In the genomic region with DNA sequence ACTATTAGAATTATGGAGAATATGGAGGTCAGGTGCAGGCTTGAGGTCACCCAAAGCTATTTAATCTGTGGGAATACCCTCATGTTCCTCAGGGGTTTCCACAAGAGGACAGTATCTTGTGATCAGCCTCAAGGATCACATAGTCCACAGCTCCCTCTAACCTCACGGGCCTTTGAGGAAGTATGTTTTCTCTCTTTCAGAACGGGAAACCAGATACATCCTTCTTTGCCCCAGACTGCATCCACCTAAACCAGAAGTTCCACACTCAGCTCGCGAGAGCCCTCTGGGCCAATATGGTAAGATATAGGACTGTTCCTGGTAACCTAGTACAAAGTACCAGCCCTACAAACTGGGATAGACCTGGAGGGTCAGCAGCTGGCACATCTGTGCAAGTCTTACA, we compare ENCODE assay signal across 26 mouse cellular contexts.
DNase-seq lines count a peak whose midpoint lies in the region; ATAC-seq and TF ChIP-seq lines count a peak whose summit lies in the region.
"Had no signal": no experiment of that assay in that cellular context is flagged by ENCODE, and none has a peak within 500 bp of the region (broad histone marks: within the 10 kb centered on the region; RNA-seq: fewer than 3 reads in every experiment).

No protein-coding gene starts in this region.

- no peak overlapping the region for H3K4me2 ChIP-seq in stomach, embryonic 15.5 days
- H3K4me2 ChIP-seq: embryonic facial prominence, embryonic 13.5 days; forebrain, embryonic 12.5 days; forebrain, embryonic 15.5 days; heart, embryonic 13.5 days; hindbrain, embryonic 15.5 days had no signal

- DNase-seq in gastrocnemius, adult 2 months = no peak
- no peak for DNase-seq in gastrocnemius, adult 18-20 months (ENCODE audit: low spot score)
- DNase-seq in adrenal gland, postnatal 25 days = no peak
- DNase-seq in thymus, postnatal 14 days = no peak
- no peak for DNase-seq in right cerebral cortex, postnatal 4 days
- DNase-seq: adrenal gland, adult 8-10 months; cerebellum, adult 11 months; cerebellum, adult 2 months; cerebellum, adult 9-11 months; cerebellum, postnatal 25 days; embryo, embryonic 11 days; gastrocnemius, postnatal 14 days; heart, adult 18-20 months; heart, postnatal 14 days; heart, postnatal 4 days had no signal

- TF ChIP-seq CTCF in gastrocnemius, adult 2 months (IDR thresholded peaks at IDR 0.05) = no peak

- H3K27me3 ChIP-seq in stomach, embryonic 15.5 days (replicated peaks) = no peaks in the 10 kb centered on the region
- H3K27me3 ChIP-seq: embryonic facial prominence, embryonic 13.5 days; forebrain, embryonic 12.5 days; forebrain, embryonic 15.5 days; heart, embryonic 13.5 days; hindbrain, embryonic 15.5 days had no signal

- 85% methylated on average over 4 of the region's 4 CpGs for WGBS in stomach, embryonic 15.5 days

- H3K27ac ChIP-seq in gastrocnemius, adult 2 months = peak overlapping the region; percentile 40; the same call in 1 of the 2 replicates
- H3K27ac ChIP-seq in stomach, embryonic 15.5 days = peak overlapping the region; percentile 48; the same call in 1 of the 2 replicates
- H3K27ac ChIP-seq: embryonic facial prominence, embryonic 13.5 days; forebrain, embryonic 12.5 days; forebrain, embryonic 15.5 days; hindbrain, embryonic 15.5 days had no signal

- no peaks in the 10 kb centered on the region for H3K36me3 ChIP-seq in stomach, embryonic 15.5 days
- H3K36me3 ChIP-seq: embryonic facial prominence, embryonic 10.5 days; embryonic facial prominence, embryonic 13.5 days; forebrain, embryonic 12.5 days; forebrain, embryonic 15.5 days; heart, embryonic 13.5 days; hindbrain, embryonic 15.5 days had no signal

- no peak overlapping the region for H3K4me3 ChIP-seq in gastrocnemius, adult 2 months
- no peak overlapping the region for H3K4me3 ChIP-seq in stomach, embryonic 15.5 days (replicated peaks)
- H3K4me3 ChIP-seq: embryonic facial prominence, embryonic 10.5 days; embryonic facial prominence, embryonic 13.5 days; erythroblast, embryonic 14.5 days; forebrain, embryonic 12.5 days; forebrain, embryonic 15.5 days; heart, embryonic 13.5 days; hindbrain, embryonic 15.5 days had no signal

- no peaks in the 10 kb centered on the region for H3K9me3 ChIP-seq in stomach, embryonic 15.5 days
- H3K9me3 ChIP-seq: embryonic facial prominence, embryonic 10.5 days; embryonic facial prominence, embryonic 13.5 days; forebrain, embryonic 12.5 days; forebrain, embryonic 15.5 days; heart, embryonic 13.5 days; hindbrain, embryonic 15.5 days had no signal

- peaks cover 13% of the 10 kb centered on the region; the same call in 1 of the 2 replicates for H3K4me1 ChIP-seq in stomach, embryonic 15.5 days

- 0 out of 2 replicates have a peak, but pooled peaks have one; percentile 34 for ATAC-seq in common myeloid progenitor, adult 5-6 weeks (replicated peaks; ENCODE audit: low read depth, poor library complexity, severe bottlenecking)
- ATAC-seq in megakaryocyte progenitor cell, adult 5-6 weeks (replicated peaks; ENCODE audit: poor library complexity) = peak; percentile 58
- no peak for ATAC-seq in stomach, embryonic 15.5 days (ENCODE audit: insufficient read depth, low FRiP score, low read depth)
- ATAC-seq: activated CD4-positive, CD25-positive, alpha-beta regulatory T cell, adult 4 months; forebrain, embryonic 15.5 days had no signal

- no peak overlapping the region for H3K9ac ChIP-seq in stomach, embryonic 15.5 days
- H3K9ac ChIP-seq: embryonic facial prominence, embryonic 13.5 days; forebrain, embryonic 12.5 days; forebrain, embryonic 15.5 days; hindbrain, embryonic 15.5 days had no signal

- intact Hi-C loops in gastrocnemius, adult 2 months (cut with DNase I) = no loop called here
